Mouse (Mus musculus): Measurements from ENCODE around the gene Aloxe3. TPM values are rescaled to one million over a fixed set of nuclear protein-coding genes. Genes with fewer than 3 reads are reported as not detected.

The Aloxe3 gene
- polyA plus RNA-seq, 1 experiment from 2014 or later, result 0.26 TPM

DNA sequence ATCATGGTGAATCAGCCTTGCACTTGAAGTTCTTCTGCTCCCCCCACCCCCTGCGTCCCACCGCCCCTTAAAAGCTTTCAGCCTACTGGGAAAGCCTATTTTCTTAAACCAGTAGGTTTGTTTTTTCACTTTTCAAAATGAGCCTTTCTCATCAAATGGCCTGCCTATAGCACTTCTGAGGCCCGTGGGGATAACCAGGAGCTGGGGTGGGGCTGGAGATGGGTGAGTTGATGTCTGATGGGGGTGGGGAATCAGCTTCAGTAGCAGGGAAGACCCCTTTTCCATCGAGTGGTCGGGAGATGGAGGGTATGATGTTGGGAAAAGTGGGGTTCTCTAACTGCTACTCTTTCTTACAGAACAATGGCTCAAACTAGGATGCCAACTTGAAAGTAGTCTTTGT is 8.9 kb upstream of the Aloxe3 start:
- H3K4me1 ChIP-seq, result peaks cover 58% of the 10 kb centered on the region
- WGBS, result 72% methylated on average over 5 of the region's 5 CpGs
- DNase-seq (ENCODE audit: extremely low spot score, low spot score), result no peak
- peaks cover 84% of the 10 kb centered on the region for H3K27me3 ChIP-seq (ENCODE audit: poor library complexity, severe bottlenecking)
- H3K27ac ChIP-seq, result no peak overlapping the region
- H3K36me3 ChIP-seq (replicated peaks), result no peaks in the 10 kb centered on the region
- H3K4me3 ChIP-seq, result peak overlapping the region; percentile 84
- no peaks in the 10 kb centered on the region for H3K9me3 ChIP-seq

DNA sequence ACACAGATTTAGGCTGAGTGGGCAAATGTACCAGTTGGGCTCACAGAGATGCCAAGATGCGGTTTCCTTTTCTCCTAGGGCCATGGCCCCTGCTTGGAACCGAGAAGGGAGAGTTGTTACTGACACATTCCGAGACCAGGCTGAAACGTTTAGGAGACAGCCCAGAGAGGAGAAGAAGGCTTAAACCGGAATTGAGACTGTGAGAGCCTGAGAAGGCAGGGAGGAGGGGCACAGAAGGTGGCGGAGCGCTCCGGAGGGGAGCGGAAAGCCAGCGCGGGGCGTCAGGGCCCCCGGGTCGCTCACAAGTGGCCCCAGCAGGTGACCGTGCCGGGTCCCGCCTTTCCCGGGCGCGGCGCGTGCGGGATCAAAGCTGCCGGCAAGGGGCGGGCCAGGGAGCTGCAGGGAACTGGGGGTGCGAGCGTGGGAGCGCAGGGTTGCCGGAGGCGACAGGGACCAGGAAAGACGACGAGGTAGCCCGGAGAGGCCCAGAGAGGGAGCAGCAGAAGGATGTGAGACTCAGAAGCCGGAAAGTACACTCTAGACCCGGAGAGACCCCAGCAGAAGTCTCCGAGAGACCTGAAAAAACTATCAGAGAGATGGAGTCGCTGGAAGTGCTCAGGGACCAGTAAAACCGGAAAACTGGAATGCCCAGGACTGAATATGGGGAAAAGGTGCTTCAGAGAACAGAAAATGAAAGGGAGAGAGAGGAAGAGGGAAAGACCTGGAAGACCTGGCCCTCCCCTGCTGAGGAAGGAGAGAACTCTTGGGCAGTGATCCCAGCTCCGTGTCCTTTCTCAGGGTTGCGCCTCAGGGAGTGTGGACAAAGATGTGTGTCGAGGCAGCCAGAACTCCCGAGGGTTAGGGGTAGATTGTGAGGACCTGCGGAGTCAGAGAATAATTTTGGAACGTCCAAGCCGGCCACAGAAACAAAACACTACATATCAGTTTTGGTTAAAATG is 7.7 kb upstream of the Aloxe3 start:
- peaks cover 76% of the 10 kb centered on the region for H3K27me3 ChIP-seq (ENCODE audit: poor library complexity, severe bottlenecking)
- peaks cover 62% of the 10 kb centered on the region for H3K4me1 ChIP-seq
- WGBS, result under 1% methylated on average over 45 of the region's 45 CpGs

DNA sequence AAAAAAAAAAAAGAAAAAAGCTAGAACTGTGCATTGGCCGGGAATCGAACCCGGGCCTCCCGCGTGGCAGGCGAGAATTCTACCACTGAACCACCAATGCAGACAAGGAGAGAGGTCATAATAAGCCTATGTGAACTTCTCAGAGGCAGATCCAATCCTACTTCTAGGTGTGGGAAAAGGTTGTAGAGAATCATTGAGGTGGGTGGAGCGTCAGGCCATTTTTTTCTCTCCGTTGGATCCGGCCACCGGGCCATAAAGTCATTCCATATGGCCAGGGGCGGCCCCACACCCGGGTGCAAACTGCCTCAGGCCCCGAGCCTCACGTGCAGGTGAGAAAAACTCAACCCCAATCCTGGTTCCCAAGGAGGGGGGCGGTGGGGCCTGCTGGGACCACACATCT is 6.9 kb upstream of the Aloxe3 start:
- DNase-seq (ENCODE audit: extremely low spot score, low spot score), result peak; percentile 84
- Histone ChIP-seq H3K27me3 (ENCODE audit: poor library complexity, severe bottlenecking) (peaks cover 68% of the 10 kb centered on the region), H3K9me3 (no peaks in the 10 kb centered on the region), H3K4me3 (peak overlapping the region; percentile 84), H3K4me1 (peaks cover 64% of the 10 kb centered on the region), H3K27ac (peak overlapping the region; percentile 58), H3K36me3 (replicated peaks) (no peaks in the 10 kb centered on the region)
- WGBS, result under 1% methylated on average over 15 of the region's 15 CpGs

More for the DNA sequence above, 7.7 kb upstream of the Aloxe3 start:
- no peaks in the 10 kb centered on the region for H3K36me3 ChIP-seq (replicated peaks)
- peak overlapping the region; percentile 84 for H3K4me3 ChIP-seq
- H3K27ac ChIP-seq, result peak overlapping the region; percentile 85
- H3K9me3 ChIP-seq, result no peaks in the 10 kb centered on the region
- DNase-seq (ENCODE audit: extremely low spot score, low spot score), result peak; percentile 77

DNA sequence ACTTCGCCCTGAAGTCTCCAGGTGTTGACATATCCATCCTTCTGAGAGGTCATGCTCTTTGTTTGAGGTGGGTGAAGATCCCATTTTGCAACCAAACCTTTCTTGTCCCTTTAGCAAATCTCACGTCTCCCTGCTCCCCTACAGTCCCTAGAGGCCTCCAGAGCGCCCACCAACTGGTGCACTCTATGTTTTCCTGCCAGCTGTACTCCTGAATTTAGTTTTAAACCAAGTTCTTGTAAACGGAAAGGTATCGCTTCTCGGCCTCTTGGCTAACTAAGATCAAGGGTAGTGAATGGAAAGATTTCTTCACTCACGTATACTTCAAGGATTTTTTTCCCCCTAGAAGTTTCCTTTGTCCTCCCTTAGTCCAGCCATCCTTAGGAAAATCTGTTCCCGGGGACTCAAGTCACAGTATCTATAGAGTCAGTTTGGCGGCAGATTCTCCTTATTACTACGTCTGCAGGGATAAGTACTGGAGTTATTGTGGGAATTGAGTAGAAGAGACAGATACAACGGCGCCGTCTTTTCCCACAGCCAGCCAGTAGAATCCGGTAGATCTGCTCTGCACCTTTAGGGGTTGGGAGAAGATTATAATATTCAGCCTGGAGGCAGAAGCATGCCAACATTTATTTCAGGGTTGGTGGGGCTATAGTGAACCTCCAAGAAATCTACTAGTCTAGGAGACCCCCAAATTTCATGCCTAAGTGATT is 6.1 kb upstream of the Aloxe3 start:
- DNase-seq (ENCODE audit: extremely low spot score, low spot score), result no peak
- Histone ChIP-seq H3K36me3 (replicated peaks) (no peaks in the 10 kb centered on the region), H3K27me3 (ENCODE audit: poor library complexity, severe bottlenecking) (peaks cover 60% of the 10 kb centered on the region), H3K27ac (no peak overlapping the region; the same call in 1 of the 2 replicates), H3K4me1 (peaks cover 64% of the 10 kb centered on the region), H3K4me3 (peak overlapping the region; percentile 84), H3K9me3 (no peaks in the 10 kb centered on the region)
- 23% methylated on average over 14 of the region's 14 CpGs for WGBS

DNA sequence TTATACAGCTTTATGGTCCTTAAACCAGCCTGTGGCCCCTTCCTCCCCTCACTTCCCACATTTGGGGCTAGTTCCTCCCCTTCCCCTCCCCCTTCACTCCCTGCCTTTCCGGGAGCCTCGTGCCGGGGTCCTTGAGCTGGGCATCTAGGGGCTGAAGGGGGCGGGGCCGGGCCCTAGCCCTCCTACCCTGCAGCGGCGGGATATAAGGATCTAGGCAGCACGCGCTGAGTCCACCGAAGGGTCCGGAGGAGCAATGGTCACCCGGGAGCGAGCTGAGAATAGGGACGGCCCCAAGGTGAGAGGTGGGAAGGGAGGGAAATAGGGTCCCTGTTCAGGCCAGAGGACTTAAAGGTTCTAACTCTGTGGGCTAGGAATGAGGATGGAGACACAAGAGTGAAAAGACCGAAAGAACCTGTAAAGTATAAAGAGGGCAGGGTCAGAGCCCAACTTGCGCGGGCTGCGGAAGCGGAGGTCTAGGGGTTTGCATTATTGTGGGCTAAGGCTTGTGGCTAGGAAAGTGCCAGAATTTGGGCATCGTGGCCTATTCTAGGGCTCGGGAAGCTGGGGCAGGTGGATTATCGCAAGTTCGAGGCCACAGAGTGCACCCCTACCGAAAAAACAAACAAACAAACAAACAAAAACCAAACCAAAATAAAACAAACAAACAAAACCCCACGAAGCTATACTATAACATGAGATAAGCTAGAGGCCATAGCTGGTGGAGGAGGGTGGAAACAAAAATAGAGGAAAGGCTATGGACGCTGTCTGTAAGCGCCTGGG is 5.3 kb upstream of the Aloxe3 start, which contains the start of gene Hes7:
Gene Hes7 (plus strand): TSS at position 184 of the 780 bp plus-strand sequence.
- Histone ChIP-seq H3K27me3 (ENCODE audit: poor library complexity, severe bottlenecking) (peaks cover 52% of the 10 kb centered on the region), H3K9me3 (no peaks in the 10 kb centered on the region), H3K4me1 (peaks cover 65% of the 10 kb centered on the region), H3K4me3 (peak within 1 kb of the TSS; percentile 84), H3K27ac (peak within 1 kb of the TSS; percentile 35), H3K36me3 (replicated peaks) (no peaks in the 10 kb centered on the region)
- DNase-seq (ENCODE audit: extremely low spot score, low spot score), result peak; percentile 65
- WGBS, result 2% methylated on average over 27 of the region's 27 CpGs

DNA sequence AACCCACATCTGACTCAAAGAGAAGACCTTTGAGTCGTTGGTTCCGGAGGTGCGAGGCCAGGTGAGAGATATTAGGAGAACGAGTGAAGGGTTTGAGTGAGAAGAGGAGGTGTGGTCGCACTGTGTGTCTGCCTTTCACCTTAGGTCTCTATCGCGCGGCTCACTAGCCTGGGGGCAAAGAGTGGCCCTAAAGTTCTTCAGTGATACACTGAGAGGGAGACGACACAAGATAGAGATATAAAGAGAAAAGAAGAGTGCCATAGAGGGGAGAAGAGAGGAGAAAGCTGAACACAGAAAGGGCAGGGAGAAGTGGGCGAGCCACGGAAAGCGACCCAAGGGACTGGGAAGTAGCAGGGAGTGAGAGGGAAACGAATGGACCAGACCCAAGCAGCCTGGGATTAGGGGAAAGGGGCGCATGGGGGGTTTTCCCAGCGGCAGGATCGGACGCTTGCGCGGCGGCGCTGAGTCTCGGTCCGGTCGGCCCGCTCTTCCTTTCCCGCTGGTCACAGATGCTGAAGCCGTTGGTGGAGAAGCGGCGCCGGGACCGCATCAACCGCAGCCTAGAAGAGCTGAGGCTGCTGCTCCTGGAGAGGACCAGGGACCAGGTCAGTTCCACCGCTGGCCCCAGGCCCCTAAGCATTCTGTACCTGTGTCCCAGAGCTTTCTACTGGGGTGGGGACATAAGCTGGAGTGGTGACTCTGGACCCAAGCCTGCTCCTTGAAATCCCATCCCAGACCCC is 4.5 kb upstream of the Aloxe3 start:
- H3K27ac ChIP-seq, result peak overlapping the region; percentile 31; the same call in 1 of the 2 replicates
- H3K4me1 ChIP-seq, result peaks cover 73% of the 10 kb centered on the region

DNA sequence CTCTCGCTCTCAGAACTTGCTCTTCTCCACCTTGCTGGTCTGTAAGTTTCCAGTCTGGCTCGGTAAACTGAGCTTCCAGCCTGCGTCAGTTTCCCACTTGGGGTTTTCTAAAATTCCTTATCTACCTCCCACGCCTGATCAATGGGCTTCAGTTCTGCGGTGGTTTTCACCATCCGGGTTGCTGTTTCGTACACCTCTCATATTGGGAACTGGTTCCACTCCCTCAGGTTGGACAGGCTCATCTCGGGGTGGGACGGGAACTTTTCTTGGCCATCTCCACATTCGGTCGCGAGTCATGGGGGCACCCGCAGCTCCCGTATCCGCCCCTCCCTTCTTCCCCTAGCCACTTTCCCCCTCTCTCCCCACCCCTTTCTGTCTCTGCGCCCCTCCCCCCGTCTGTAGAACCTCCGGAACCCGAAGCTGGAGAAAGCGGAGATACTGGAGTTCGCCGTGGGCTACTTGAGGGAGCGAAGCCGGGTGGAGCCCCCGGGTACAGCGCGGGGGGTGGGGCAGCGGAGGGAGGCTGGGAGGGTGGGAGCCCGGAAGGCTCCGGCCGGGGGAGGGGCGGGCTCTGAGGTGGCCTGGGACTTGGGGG is 3.9 kb upstream of the Aloxe3 start:
- Histone ChIP-seq H3K4me1 (peaks cover 77% of the 10 kb centered on the region), H3K27me3 (ENCODE audit: poor library complexity, severe bottlenecking) (peaks cover 47% of the 10 kb centered on the region), H3K9me3 (no peaks in the 10 kb centered on the region), H3K27ac (peak overlapping the region; percentile 82), H3K36me3 (replicated peaks) (no peaks in the 10 kb centered on the region), H3K4me3 (peak overlapping the region; percentile 84)
- under 1% methylated on average over 32 of the region's 32 CpGs for WGBS
- no peak for DNase-seq (ENCODE audit: extremely low spot score, low spot score)

More for the DNA sequence above, 4.5 kb upstream of the Aloxe3 start:
- Histone ChIP-seq H3K36me3 (replicated peaks) (no peaks in the 10 kb centered on the region), H3K9me3 (no peaks in the 10 kb centered on the region), H3K27me3 (ENCODE audit: poor library complexity, severe bottlenecking) (peaks cover 47% of the 10 kb centered on the region), H3K4me3 (peak overlapping the region; percentile 84)
- under 1% methylated on average over 33 of the region's 33 CpGs for WGBS
- peak; percentile 57 for DNase-seq (ENCODE audit: extremely low spot score, low spot score)

DNA sequence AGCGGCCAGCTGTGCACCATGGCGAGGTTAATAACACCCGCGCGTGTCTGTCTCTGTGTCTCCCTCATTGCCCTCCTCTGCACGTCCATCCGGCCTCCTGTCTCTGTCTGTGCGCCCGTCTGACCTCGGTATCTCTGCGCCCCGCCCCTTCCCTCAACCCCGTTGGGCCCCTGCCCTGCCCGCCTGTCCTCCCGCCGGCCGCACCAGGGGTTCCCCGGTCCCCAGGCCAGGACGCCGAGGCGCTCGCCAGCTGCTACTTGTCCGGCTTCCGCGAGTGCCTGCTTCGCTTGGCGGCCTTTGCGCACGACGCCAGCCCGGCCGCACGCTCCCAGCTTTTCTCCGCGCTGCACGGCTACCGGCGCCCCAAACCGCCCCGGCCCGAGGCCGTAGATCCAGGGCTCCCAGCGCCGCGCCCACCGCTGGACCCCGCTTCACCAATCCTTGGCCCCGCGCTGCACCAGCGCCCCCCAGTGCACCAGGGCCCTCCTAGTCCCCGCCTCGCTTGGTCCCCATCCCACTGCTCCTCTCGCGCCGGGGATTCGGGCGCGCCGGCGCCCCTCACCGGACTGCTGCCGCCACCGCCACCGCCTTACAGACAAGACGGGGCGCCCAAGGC is 3.3 kb upstream of the Aloxe3 start, which contains the start of gene 9130213A22Rik:
Gene 9130213A22Rik (minus strand): TSS at position 254 of the 616 bp plus-strand sequence.
- Histone ChIP-seq H3K27me3 (ENCODE audit: poor library complexity, severe bottlenecking) (peaks cover 47% of the 10 kb centered on the region), H3K4me1 (peaks cover 71% of the 10 kb centered on the region), H3K36me3 (replicated peaks) (no peaks in the 10 kb centered on the region), H3K4me3 (peak within 1 kb of the TSS; percentile 84), H3K27ac (peak within 1 kb of the TSS; percentile 82), H3K9me3 (no peaks in the 10 kb centered on the region)
- WGBS, result under 1% methylated on average over 66 of the region's 66 CpGs
- peak; percentile 89 for DNase-seq (ENCODE audit: extremely low spot score, low spot score)

DNA sequence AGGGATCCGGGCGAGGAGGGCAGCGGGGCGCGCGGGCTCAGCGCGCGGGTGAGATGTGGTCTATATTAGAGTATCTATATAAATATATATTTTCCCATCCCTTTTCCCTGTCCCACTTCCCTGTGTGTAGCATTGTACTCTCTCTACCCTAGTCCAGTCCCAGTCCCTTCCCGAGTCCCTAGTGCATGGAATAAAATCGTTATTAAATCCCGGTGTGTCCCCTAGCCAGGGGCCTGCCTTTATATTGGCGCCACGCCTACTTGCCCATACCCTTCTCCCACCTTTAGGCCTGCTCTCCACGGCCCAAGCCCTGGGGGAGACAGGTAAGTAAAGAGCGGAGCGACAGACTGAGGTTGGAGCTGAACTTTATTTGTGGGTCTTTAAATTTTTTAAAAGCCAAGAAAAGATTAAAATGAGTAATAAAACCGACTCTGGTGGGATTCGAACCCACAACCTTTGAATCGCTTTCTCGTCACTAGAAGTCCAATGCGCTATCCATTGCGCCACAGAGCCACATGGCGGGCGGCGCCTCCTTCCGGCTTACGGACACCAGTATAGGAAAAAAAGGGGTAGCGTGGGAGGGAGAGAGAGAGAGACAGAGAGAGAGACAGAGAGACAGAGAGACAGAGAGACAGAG is 2.5 kb upstream of the Aloxe3 start:
- Histone ChIP-seq H3K9me3 (no peaks in the 10 kb centered on the region), H3K36me3 (replicated peaks) (no peaks in the 10 kb centered on the region), H3K4me1 (peaks cover 63% of the 10 kb centered on the region), H3K27ac (peak overlapping the region; percentile 82), H3K27me3 (ENCODE audit: poor library complexity, severe bottlenecking) (peaks cover 54% of the 10 kb centered on the region), H3K4me3 (peak overlapping the region; percentile 84)
- WGBS, result under 1% methylated on average over 29 of the region's 29 CpGs
- peak; percentile 94 for DNase-seq (ENCODE audit: extremely low spot score, low spot score)

DNA sequence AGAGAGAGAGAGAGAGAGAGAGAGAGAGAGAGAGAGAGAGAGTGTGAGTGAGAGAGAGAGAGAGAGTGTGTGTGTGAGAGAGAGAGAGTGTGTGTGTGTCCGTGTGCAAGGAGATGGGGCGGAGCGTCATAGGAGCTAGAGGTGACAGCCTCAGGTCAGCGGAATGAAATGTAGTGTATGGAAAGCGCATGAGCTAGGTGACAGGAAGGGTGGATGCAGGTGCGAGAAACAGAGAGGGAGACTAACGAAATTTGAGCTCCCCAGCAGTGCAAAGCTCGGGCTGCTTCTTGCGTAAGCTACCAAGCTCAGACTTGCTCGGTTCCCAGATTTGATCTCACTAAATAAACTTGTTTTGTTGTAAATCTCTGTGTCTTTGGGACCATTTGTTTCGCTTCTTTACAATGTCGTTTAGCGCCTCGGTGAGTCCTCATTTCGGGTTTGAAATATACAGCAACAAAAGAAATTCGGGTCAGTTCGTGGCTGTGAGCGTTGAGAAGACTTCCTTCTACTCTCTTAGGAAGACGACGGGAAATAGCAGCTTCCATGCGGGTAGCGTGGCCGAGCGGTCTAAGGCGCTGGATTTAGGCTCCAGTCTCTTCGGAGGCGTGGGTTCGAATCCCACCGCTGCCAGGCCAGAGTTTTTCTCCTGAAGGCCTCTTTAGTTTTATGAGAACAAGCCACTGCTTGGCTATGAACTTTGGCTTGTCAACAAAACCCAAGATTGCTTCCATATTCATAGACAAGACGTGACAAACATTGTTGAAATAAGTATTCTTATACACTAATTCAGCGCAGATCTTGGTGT is 1.8 kb upstream of the Aloxe3 start:
- Histone ChIP-seq H3K36me3 (replicated peaks) (no peaks in the 10 kb centered on the region), H3K27ac (peak overlapping the region; percentile 66), H3K4me3 (peak overlapping the region; percentile 84), H3K4me1 (peaks cover 59% of the 10 kb centered on the region), H3K9me3 (no peaks in the 10 kb centered on the region), H3K27me3 (ENCODE audit: poor library complexity, severe bottlenecking) (peaks cover 58% of the 10 kb centered on the region)
- peak; percentile 95 for DNase-seq (ENCODE audit: extremely low spot score, low spot score)
- WGBS, result under 1% methylated on average over 31 of the region's 31 CpGs

Data from forebrain, embryonic 10.5 days (tissue).